Mouse (Mus musculus): Measurements from ENCODE around the gene Gfod2. TPM values are rescaled to one million over a fixed set of nuclear protein-coding genes. Genes with fewer than 3 reads are reported as not detected.
A peak's percentile ranks its signal among the peaks of the same experiment; 100 is the strongest.

Gene Gfod2
- total RNA-seq, 2 experiments from 2014 or later: 5.2 to 6.0 TPM

DNA sequence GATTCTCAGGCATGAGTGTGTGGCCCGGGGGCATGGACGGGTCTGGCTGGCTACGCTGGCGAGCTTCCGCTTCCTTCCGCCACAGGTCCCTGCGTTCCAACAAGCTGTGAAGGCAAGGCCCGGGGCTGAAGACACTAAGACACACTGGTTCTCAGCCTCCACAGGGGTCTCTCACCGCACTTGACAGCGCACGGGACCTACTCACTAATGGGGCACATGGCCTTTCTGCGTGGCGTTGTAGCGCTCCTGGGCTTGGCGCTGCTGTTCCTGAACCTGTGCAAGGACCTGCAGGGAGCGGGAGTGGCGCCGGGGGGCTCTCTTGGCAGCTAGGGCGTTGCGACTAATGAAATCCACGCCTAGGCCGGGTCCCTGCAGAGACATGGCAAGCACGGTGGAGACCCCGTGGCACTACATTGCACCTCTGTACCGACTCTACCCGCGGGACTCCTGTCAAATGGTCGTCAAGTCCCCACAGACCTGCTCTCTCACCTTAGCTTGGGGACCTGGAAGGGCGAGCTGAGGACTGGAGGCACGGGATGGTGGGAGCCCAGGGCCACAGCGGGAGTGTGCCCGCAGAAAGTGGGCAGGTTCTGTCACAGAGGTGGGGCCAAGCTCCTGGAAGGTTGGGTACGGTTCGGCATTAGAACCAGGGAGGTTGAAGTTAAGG is 54.2 kb downstream of the Gfod2 start:
- DNase-seq (ENCODE audit: low spot score in 2 of 2): no peak

DNA sequence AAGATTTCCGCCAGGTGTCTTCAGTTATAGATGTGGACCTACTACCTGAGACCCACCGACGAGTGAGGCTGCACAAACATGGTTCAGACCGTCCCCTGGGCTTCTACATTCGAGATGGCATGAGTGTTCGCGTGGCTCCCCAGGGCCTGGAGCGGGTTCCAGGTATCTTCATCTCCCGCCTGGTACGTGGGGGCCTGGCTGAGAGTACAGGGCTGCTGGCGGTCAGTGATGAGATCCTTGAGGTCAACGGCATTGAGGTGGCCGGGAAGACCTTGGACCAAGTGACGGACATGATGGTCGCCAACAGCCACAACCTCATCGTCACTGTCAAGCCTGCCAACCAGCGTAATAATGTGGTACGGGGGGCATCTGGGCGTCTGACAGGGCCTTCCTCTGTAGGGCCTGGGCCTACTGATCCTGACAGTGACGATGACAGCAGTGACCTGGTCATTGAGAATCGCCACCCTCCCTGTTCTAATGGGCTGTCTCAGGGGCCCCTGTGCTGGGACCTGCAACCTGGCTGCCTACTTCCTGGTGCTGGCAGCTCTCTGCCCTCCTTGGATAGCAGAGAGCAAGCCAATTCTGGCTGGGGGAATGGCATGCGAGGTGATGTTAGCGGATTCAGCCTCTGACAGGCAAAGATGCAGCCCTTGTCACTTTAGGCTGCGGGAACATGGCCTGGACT is 55.6 kb downstream of the Gfod2 start:
- DNase-seq (ENCODE audit: low spot score in 2 of 2): no peak

DNA sequence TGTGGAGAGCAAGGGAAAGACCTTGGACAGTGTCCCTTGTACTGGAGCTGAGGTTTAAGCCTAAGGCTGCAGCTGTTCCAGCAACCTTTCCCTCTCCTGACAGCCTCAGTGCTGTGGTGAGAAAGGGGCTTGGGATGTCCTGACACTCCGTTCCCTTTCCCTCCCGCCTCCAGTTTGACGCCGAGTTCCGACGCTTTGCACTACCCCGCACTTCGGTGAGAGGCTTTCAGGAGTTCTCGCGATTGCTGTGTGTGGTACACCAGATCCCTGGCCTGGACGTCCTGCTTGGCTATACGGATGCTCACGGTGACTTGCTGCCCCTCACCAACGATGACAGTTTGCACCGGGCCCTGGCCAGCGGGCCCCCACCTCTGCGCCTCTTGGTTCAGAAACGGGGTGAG is 56.5 kb downstream of the Gfod2 start:
- DNase-seq (ENCODE audit: low spot score in 2 of 2): no peak

DNA sequence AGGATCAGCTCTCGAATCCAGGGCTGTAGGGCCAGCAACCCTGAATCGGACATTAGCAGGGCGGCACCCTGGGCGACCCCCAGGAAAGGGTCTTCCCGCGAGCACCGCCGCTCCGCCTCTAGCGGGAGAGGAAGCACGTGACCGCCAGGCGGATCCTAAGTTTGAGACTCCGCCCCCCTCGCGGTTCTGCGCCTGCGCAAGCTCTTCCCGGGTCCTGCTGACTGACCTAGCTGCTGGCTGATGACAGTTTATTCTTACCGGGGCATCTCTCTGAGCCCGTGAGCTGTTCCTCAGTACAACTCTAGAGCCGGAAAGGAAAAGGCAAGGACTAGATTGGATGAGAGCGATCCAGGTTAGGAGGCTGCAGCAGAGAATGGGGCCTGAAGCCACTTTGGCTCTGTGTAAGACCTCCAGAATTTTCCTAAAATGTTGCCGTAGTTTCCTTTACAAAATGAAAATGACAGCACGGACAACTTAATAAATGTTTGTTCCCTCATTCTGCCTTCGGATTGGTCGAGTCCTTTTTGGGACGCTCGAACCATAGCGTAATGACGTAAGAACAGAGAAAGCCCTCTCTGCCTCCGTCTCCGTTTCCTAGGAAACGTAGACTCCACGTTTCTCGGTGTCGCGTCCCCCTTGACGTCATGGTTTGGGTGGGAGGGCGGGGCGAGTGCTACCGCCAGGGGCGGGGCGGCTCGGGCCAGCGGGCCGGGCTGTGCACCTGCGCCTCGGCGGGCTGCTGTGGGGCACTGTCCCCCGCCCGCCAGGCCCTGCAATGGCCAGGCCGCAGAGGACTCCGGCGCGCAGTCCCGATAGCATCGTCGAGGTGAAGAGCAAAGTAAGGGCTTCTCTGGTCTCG is 57.3 kb downstream of the Gfod2 start, which contains the start of the genes Acd and Pard6a:
Gene Acd, minus strand, starts transcription at position 137 of the 859 bp plus-strand sequence.
Gene Pard6a, plus strand, starts transcription at position 183 of the 859 bp plus-strand sequence.
- DNase-seq (ENCODE audit: low spot score in 2 of 2): peak; percentile 97

DNA sequence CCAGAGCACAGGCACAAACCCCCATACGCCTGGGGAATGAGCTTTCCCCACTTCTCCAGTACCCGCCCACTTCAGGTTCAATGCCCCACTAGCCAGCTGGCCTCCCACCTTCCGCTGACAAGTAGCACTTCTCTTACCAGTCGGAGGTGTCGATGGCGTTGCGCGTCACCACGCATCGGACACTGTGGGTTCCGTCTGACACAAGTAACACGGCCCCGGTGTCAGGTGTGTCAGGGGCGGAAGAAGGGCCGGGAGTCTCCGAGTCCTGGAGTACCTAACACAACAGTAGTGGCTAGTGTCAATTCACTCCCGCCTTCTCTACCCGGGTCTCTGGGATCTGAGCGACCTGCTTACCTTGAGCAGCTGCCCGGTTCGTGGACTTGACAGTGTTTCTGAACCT is 57.9 kb downstream of the Gfod2 start:
- DNase-seq (ENCODE audit: low spot score in 2 of 2): peak in 1 of 2 experiments; percentile 40

GRCm38 (mm10) chr8:105699488-105700215 is 58.8 kb downstream of the Gfod2 start:
- DNase-seq (ENCODE audit: low spot score in 2 of 2): no peak

DNA sequence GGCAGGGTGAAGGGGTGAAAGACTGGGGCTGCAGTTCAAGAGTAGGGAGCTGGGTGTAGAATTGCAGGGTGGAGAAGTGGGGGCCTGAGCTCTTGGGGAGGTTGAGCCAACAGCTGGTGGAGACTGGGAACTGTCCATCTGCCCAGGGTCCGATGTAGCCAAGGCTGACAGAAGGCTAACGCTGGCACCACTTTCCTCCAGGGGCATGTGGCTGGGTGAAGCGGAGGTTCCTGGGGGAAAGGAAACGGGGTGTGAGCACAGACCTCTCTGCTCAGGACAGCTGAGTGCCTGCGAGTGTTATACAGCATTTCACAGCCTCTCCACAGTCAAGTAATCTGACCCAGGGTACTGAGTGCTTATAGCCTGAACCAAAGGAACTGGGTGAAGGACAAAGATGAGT is 59.7 kb downstream of the Gfod2 start:
- no peak for DNase-seq (ENCODE audit: low spot score in 2 of 2)

DNA sequence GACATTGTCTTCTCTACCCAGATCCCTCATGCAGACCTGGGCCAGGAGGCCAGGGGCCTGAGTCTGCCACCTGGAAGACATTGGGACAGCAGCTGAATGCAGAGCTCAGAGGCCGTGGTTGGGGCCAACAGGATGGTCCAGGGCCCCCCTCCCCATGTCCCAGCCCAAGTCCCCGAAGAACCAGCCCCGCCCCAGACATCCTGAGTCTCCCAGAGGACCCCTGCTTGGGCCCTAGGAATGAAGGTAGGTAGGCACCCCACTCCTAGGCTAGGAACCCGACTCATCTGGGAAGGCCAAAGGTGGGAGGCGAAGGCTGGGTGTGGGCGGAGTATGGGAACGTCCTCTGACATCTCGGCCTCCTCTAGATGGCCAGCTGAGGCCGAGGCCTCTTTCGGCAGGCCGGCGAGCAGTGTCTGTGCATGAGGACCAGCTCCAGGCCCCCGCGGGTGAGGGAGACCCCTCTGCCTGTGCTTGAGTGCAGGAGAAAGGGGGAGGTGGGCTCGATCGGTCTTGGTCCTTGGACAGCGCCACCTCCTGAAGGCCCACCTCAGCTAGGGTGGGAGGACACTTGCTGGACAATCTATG is 61.2 kb downstream of the Gfod2 start:
- DNase-seq (ENCODE audit: low spot score in 2 of 2): no peak

DNA sequence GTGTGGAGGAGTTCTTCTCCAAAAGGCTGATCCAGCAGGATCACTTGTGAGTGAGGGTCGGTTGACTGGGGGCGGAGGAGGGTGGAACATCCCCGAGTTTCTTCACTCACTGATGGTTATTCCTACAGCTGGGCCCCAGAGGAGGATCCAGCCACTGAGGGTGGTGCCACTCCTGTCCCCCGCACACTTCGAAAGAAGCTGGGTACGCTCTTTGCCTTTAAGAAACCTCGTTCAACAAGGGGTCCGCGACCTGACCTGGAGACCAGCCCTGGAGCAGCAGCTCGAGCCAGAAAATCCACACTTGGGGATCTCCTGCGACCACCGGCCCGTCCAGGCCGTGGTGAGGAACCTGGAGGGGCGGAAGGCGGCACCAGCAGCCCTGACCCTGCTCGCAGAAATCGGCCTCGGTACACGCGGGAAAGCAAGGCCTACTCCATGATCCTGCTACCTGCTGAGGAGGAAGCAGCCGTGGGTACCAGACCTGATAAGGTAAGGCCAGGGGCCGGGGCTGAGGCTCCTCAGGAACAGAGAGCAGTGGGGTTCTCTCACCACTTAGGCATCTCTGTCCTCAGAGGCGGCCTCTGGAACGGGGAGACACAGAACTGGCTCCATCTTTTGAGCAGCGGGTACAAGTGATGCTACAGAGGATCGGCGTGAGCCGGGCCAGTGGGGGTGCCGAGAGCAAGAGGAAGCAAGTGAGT is 63.2 kb downstream of the Gfod2 start:
- DNase-seq (ENCODE audit: low spot score in 2 of 2): no peak

DNA sequence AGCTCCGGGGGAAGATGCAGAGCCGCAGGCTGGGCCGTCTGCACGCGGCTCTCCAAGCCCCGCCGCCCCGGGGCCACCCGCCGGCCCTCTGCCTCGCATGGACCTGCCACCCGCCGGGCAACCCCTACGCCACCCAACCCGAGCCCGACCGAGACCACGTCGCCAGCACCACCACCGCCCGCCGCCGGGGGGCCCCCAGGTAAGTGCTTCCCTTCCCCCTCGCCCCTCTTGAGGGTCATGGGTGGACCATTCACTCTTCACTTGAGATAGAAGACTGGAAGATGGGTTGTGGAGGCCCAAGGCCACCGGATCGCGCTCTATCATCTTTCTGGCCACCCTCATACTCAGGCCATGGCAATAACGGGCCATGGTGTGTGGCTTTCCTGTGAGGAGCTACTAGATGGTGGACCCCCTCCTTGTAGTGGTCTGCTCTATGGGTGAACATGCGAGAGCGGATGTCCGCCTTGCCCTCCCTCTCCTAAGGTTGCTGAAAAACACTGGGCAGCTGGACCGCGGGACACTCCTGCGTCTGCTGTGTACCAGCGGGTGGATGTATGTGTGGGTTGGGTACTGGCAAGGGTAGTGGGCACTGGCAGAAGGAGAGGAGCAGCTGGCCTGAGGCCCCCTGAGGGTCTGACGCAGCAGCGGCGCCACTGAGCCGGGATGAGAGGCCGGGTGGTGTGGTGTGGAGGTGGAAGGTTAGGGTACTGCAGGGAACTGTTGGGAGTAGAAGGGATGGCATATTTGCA is 64.2 kb downstream of the Gfod2 start:
- no peak for DNase-seq (ENCODE audit: low spot score in 2 of 2)

GRCm38 (mm10) chr8:105693648-105694047 is 64.8 kb downstream of the Gfod2 start:
- DNase-seq (ENCODE audit: low spot score in 2 of 2): peak in 1 of 2 experiments; percentile 68

- DNase-seq (ENCODE audit: low spot score in 2 of 2): no peak
These were observed 65.8 kb downstream of the Gfod2 start for GRCm38 (mm10) chr8:105692449-105693182.

GRCm38 (mm10) chr8:105690978-105691377 is 67.5 kb downstream of the Gfod2 start:
- DNase-seq (ENCODE audit: low spot score in 2 of 2): no peak

DNA sequence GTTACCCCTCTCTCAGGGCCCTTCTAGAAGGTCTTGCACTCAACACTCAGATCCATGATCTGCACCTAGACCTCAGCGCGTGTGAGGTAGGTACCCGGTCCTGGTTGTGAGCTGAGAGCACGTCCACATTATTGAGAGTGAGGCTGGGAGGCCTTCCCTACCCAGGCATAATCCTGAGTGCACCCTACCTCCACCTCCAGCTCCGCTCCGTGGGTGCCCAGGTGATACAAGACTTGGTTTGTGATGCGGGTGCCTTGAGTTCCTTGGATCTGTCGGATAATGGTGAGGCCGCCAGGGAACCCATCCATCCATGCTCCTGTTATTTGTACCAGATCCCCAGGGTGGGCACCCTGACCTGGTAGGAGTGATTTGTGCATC is 68.5 kb downstream of the Gfod2 start:
- DNase-seq (ENCODE audit: low spot score in 2 of 2): no peak

DNA sequence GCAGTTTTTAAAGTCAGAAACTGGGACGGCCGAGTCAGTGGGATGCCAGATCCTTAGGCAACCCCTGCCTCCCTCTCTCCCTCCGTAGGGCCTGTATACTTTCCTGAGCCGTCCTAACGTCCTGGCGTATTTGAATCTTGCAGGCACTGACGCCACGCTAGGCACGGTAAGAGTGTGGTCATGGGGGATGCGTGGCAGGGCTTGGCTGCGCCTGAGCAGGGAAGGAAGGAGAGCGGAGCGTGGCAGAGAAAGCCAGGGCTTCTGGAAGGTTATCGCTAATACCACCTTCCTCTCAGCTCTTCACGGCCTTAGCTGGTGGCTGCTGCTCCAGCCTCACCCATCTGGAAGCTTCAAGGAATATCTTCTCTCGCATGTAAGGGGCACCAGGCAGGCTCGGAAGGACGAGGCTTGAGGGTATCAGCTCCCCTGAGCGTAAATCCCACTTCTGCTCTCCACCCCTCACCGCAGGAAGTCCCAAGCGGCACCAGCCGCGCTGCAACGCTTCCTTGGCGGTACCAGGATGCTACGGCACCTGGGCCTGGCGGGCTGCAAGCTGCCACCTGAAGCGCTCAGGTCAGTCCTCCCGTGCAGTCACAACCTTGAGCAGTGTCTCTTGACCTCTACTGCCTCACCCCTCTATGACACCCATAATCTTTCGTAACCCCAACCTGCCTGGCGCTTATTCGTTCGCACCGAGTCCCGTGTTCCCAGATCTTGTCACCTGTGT is 69.0 kb downstream of the Gfod2 start:
- DNase-seq (ENCODE audit: low spot score in 2 of 2): no peak

DNA sequence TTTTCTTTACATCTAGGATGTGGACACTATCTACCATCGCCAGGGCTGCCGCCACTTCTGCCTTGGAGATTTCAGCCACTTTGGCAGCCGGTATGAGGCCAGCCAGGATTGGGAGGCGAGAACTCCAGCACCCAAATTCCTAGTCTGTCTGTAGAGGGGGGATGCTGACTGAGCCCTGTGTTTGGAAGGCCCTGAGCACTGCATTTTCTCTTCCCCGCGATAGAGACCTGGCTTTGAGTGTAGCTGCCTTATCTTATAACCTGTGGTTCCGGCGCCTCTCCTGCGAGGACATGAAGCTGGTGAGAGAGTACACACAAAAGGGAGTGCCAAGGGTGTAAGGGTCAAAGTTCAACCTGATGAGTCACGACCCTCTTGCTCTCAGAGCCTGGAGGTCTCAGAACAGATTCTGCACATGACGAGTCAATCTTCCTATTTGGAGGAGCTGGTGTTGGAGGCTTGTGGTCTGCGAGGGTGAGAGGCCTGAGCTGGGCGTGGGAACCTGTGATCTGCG is 70.2 kb downstream of the Gfod2 start:
- DNase-seq (ENCODE audit: low spot score in 2 of 2): no peak

GRCm38 (mm10) chr8:105687512-105687911 is 71.0 kb downstream of the Gfod2 start:
- DNase-seq (ENCODE audit: low spot score in 2 of 2): no peak

- no peak for DNase-seq (ENCODE audit: low spot score in 2 of 2)
These were observed 71.9 kb downstream of the Gfod2 start for GRCm38 (mm10) chr8:105686551-105686950.

Data from gastrocnemius, postnatal 4 days (tissue).